Mouse (Mus musculus) embryonic stem cell, embryonic (primary cell): ENCODE data around the gene Pskh1.

Experiments used
- CTCF ChIA-PET, 4 experiments: fragments of 300-600 bp in 2 of 4; fragments of 350-600 bp in 2 of 4; sonication (Branson Sonifier 250); formaldehyde crosslinking; loops; one replicate each; lab custom pipeline; 2022; ENCODE audit warnings: inconsistent platforms in 2 of 4; lab: Charles Lee
- POLR2A ChIA-PET, 4 experiments: fragments of 300-600 bp in 2 of 4; fragments of 350-600 bp in 2 of 4; sonication (Branson Sonifier 250); formaldehyde crosslinking; loops; one replicate each; lab custom pipeline; 2022; ENCODE audit warnings: antibody characterized with exemption in 4 of 4, inconsistent platforms in 1 of 4; lab: Charles Lee

Gene Pskh1

DNA sequence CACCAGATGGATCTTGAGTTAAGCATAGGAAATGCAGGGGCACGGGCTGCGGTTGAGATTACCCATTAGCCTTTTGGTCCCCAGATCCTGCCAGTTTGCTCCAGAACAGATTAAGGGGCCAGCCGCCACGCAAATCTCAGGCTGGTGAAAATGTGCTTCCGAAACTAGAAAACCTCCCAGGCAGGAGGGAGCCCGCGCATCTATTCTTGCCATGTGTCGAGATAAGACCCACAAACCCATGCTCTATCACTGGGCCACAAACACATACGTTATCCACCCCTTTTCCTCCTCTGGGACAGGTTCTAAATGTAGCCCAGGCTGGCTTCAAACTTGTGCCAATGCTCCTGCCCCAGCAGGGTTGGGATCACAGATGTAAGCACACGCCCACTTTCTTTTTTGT lies 61.3 kb downstream of the Pskh1 start:
- POLR2A ChIA-PET, result interaction anchor here in 2 of 4 experiments (0.7 to 2.2 kb wide), 5 partner anchors 10 to 234 kb away, joined by 3 to 6 read pairs (median 4); no protein-coding TSS in a partner anchor
- CTCF ChIA-PET, result interaction anchor here in 2 of 4 experiments (0.5 to 0.9 kb wide), 3 partner anchors 126 to 593 kb away, joined by 3 to 6 read pairs (median 4); partner anchors contain the start of genes Ranbp10 (in 1 of the 2) and Tsnaxip1 (in 1 of the 2)

DNA sequence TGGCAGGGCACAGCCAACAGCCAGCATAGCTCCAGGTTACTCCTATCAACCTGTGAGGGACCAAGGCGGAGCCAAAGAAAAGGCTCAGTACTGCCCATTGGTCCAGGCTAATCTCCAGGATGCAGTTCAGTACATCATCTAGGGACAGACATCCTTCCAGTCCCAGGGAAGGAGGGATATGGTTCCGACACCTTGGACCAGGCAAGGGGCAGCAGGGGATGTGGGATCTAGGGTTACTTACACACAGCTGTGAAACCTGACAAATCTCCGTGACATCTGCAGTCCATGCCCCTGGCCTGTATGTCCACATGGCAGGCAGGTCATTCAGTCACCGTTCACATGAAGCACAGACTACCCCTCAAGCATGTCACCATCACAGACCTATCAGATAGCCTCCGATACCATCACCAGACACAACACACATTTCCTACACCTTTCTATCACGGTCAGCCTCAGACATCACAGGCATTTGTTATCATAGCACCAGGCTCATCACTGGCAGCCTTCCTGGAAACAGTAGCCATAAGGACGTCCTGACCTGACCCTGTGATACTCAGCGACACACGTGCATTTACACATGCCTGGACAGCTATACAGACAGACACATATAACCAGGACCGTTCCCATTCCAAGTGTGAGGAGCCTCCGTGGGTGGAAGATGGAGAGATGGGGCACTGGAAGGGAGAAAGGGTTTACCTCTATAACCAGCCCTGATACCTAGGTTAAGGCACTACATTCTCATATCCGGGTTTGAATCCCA lies 64.4 kb downstream of the Pskh1 start:
- ChIA-PET POLR2A (interaction anchor here in 3 of 4 experiments (0.5 to 2.2 kb wide), 26 partner anchors 9 to 734 kb away, joined by 3 to 6 read pairs (median 3); partner anchors contain the start of genes Acd (in 1 of the 3), Dus2 (in 1 of the 3), Pard6a (in 1 of the 3) and Pskh1 (in 1 of the 3)), CTCF (interaction anchor here in 3 of 4 experiments (0.7 to 1.4 kb wide), 3 partner anchors 11 to 858 kb away, joined by 3 to 4 read pairs (median 3); no protein-coding TSS in a partner anchor)

DNA sequence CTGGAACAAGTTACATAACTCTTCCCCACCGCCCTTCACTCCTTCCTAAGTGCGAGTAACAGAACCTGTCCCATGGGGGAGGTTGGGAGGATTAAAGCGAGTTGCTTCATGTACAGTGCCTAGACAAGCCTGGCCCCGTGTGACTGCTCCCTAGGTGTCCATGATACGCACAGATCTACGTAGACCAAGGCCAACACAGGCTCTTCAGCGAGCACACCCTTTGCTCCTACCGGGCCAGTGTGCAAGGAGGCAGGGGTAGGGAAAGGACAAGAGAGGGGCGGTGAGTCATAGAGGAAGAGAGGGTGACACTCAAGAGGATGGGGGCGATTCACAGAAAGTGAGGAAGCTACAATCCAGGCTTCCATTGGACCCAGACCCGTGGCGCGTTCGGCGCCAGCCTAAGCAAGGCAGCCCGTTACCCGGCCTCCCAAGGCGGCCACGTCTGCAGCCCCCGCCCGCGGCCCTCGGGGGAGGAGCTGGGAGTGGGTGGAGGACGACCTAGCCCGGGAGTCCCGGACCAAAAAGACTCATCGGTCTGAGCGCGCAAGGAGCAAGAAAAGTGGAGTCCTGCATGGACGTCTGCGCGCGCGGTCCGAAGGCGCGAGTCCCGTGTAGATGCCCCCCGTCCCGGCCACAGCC lies 65.1 kb downstream of the Pskh1 start:
- ChIA-PET CTCF (interaction anchor here in 3 of 4 experiments (0.8 to 2.2 kb wide), 4 partner anchors 10 to 130 kb away, joined by 3 to 9 read pairs (median 4); no protein-coding TSS in a partner anchor), POLR2A (interaction anchor here in 3 of 4 experiments (0.5 to 2.2 kb wide), 9 partner anchors 18 to 330 kb away, joined by 3 to 8 read pairs (median 4); partner anchors contain the start of genes Acd (in 1 of the 3), Pard6a (in 1 of the 3), Ranbp10 (in 1 of the 3) and Tsnaxip1 (in 1 of the 3))

DNA sequence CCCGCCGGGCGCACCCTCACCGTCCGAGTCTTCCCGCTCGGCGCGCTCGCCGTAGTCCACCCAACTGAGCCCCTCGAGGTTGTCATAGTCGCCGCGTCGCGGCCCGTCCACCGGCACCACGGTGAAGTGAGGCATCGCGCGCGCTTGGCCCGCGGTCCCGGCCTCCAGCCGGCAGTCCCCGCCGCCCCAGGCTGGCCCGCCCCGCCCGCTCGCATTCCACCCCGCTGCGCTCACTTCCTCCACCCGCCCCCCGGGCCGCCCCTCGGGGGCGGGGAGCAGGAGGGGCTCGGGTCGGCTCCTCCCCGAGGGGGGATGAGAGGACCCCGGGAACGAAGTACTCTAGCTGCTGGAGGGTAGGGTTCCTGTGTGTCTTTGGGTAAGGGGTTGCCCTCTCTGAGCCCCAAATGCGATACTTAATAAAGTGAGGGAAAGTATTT lies 65.7 kb downstream of the Pskh1 start, which contains the start of gene Slc12a4:
TSS of gene Slc12a4 (minus strand) at position 193 of the 437 bp plus-strand sequence.
- ChIA-PET CTCF (interaction anchor here in 3 of 4 experiments (0.7 to 2.2 kb wide), 6 partner anchors 9 to 727 kb away, joined by 3 to 9 read pairs (median 4); partner anchors contain the start of gene Dus2 (in 1 of the 3)), POLR2A (interaction anchor here in 3 of 4 experiments (0.6 to 2.2 kb wide), 12 partner anchors 9 to 652 kb away, joined by 3 to 8 read pairs (median 4); partner anchors contain the start of genes Acd (in 1 of the 3), Pard6a (in 1 of the 3), Ranbp10 (in 1 of the 3) and Tsnaxip1 (in 1 of the 3))

- ChIA-PET CTCF (interaction anchor here (0.6 to 2.2 kb wide), 13 partner anchors 8 to 726 kb away, joined by 3 to 9 read pairs (median 4); partner anchors contain the start of gene Dus2 (in 2 of the 4)), POLR2A (interaction anchor here (0.5 to 2.2 kb wide), 35 partner anchors 8 to 1469 kb away, joined by 3 to 8 read pairs (median 4); partner anchors contain the start of genes Nfatc3 (in 2 of the 4), Acd (in 1 of the 4), Esrp2 (in 1 of the 4) and Fhod1 (in 1 of the 4))
These were observed 66.6 kb downstream of the Pskh1 start for GRCm38 (mm10) chr8:105966692-105967311.

DNA sequence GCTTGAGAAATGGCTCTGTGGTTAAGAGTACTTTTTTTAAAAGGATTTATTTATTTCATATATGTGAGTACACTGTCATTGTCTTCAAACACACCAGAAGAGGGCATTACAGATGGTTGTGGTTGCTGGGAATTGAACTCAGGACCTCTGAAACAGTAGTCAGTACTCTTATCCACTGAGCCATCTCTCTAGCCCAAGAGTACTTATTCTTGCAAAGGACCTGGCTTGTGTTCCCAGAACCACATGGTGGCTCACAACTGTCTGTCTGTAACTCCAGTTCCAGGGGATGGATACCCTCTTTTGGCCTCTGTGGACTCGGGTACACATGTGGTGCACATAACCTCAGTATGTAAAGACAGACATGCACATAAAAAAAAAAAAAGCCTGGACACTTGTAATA lies 69.1 kb downstream of the Pskh1 start:
- CTCF ChIA-PET, result no interaction called here
- POLR2A ChIA-PET, result no interaction called here

GRCm38 (mm10) chr8:105971019-105971720 lies 70.9 kb downstream of the Pskh1 start:
- ChIA-PET CTCF (interaction anchor here in 2 of 4 experiments (0.6 to 1.5 kb wide), 5 partner anchors 9 to 483 kb away, joined by 3 to 5 read pairs (median 4); no protein-coding TSS in a partner anchor), POLR2A (interaction anchor here in 3 of 4 experiments (0.6 to 2.2 kb wide), 15 partner anchors 8 to 262 kb away, joined by 3 to 8 read pairs (median 4); partner anchors contain the start of genes Ddx28 (in 1 of the 3), Dus2 (in 1 of the 3), Nutf2 (in 1 of the 3) and Pskh1 (in 1 of the 3))

DNA sequence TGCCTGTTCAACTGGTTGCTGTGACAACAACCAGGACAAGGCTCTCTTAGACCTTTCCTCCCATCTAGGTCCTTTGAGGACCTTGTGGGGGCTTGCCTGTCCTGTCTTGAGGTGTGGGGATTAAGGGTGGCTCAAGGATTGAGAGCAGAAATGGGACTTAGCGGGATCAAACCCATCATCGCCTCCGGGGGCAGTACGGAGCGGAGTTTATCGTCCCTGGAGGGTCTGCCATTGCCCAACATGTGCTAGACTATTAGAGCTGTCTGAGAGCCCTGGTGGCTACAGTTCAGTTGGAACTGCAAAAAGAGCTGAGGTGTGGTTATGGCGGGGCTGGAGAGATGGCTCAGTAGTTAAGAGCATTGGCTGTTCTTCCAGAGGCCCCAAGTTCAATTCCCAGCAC lies 75.1 kb downstream of the Pskh1 start:
- POLR2A ChIA-PET, result interaction anchor here in 2 of 4 experiments (0.6 to 1.5 kb wide), 5 partner anchors 8 to 42 kb away, joined by 3 to 6 read pairs (median 5); no protein-coding TSS in a partner anchor
- CTCF ChIA-PET, result interaction anchor here (0.6 to 1.7 kb wide), 6 partner anchors 9 to 498 kb away, joined by 3 to 4 read pairs (median 3); partner anchors contain the start of genes Dus2 (in 1 of the 4) and Slc12a4 (in 1 of the 4)

- ChIA-PET CTCF (interaction anchor here in 2 of 4 experiments (0.6 to 0.7 kb wide), 2 partner anchors 199 to 465 kb away, joined by 5 to 9 read pairs; no protein-coding TSS in a partner anchor), POLR2A (interaction anchor here in 1 of 4 experiments (1.6 kb wide), 1 partner anchor 13 kb away, joined by 6 read pairs; no protein-coding TSS in a partner anchor)
These were observed 79.1 kb downstream of the Pskh1 start, which contains the start of gene Dpep3 for GRCm38 (mm10) chr8:105979325-105979724. Gene Dpep3 (minus strand): TSS chr8:105979429.

DNA sequence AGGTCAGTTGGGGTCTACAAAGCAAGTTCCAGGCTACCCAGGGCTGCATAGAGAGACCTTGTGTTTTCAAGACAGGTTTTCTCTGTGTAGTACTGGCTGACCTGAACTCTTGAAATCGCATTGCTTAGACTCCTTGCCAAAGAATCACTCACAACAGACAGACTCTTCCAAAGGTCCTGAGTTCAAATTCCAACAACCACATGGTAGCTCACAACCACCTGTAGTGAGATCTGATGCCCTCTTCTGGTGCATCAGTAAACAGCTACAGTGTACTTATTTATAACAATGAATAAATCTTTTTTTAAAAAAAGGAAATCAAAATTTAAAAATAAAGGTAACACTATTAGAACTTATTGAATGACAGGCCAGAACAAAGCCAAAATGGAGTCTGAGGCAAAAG lies 80.9 kb downstream of the Pskh1 start:
- POLR2A ChIA-PET, result interaction anchor here in 1 of 4 experiments (1.6 kb wide), 1 partner anchor 14 kb away, joined by 6 read pairs; no protein-coding TSS in a partner anchor
- CTCF ChIA-PET, result interaction anchor here in 1 of 4 experiments (1.4 to 2.0 kb wide), 2 partner anchors 11 to 14 kb away, joined by 3 to 4 read pairs; no protein-coding TSS in a partner anchor
